Mouse (Mus musculus): ENCODE results near the gene Map3k1. TPM values are rescaled to one million over a fixed set of nuclear protein-coding genes. Genes with fewer than 3 reads are reported as not detected.

The Map3k1 gene
- polyA plus RNA-seq (2017; shearing (Covaris generic)) = 57.4 TPM

DNA sequence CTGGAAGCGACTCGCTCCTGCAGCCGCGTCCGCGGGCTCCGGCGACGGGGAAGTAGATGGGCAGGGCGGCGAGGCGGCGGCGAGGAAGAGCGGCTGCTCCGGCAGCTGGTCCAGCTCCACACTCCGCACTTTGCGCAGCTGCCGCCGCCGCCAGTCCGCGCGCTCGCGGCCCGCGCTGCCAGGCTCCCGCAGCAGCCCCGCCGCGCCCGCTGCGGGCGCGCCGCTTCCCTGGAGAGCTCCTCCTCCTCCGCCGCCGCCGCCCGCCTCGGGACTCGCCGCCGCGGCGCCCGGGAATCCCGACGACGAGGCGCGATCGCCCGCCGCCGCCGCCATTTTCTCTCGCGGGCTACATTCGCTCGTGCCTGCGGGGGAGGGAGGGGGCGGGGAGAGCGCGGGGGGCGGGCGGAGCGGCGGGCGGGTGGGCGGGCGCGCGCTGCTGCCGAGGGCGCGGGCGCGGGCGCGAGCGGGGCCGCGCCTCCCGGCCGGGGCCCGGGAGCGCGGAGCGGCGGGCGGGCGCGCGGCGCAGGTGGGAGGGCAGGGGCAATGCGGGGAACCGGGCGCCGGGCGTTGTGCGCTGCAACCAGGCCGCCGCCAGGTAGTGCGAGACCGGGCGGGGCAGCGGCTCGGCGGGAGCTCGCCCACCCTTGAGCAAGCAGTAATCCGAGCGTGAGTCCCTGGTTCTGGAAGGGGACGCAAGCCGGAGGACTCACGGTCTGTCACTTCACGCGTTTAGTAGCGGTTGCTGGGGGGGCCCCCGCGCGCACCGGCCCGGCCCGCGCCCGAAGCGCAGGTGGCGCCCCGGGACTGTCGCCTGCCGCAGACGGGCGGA, at the start of gene Map3k1:
Map3k1 (minus strand) TSS at position 357 of the 829 bp plus-strand sequence.

Other genes with a start within 250 kb of the Map3k1 start
- gene Gm10198, start 216.2 kb downstream of the Map3k1 start, polyA plus RNA-seq (2017; shearing (Covaris generic)) = not detected
- gene Mier3, start 128.0 kb downstream of the Map3k1 start, polyA plus RNA-seq (2017; shearing (Covaris generic)) = 15.2 TPM